Mouse (Mus musculus) urinary bladder, adult 2 months (tissue): ENCODE data around the gene Gpr156. TPM values are rescaled to one million over a fixed set of nuclear protein-coding genes. Genes with fewer than 3 reads are reported as not detected.

ENCODE experiments used
- DNase-seq: peaks from one replicate; pipeline ENCODE4 v3.0.0; 2022; ENCODE audit warnings: low spot score
- polyA plus RNA-seq: library from polyadenylated mRNA; depleted of rRNA; stranded (reverse); fragments of >200 nt; gene quantifications from 2 replicates; pipeline ENCODE4 v1.2.3, GENCODE M21; 2012

Gpr156 gene
- polyA plus RNA-seq, 1 experiment, result 0.19 TPM

DNA sequence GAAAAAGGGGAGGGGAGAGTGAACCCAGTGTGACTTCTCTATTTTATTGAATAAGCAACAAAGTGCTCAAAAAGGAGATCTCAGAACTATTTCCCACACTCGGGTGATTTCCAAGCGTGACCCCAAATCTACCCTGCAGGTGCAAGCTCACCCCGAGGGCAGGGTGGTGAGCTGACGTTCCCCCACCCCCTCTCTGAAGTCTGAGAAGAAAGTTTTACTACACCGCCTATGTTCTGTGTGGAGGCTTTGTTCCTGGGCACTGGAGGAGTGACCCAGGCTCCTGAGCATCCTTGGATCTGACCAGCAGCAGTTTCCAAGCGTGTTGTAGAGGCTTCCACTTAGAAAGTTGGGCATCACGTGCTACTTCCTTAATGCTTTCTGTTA lies 514 bp downstream of the Gpr156 start:
- no peak for DNase-seq

- DNase-seq, result no peak
These were observed 2.7 kb downstream of the Gpr156 start for GRCm38 (mm10) chr16:37919000-37919399.

DNA sequence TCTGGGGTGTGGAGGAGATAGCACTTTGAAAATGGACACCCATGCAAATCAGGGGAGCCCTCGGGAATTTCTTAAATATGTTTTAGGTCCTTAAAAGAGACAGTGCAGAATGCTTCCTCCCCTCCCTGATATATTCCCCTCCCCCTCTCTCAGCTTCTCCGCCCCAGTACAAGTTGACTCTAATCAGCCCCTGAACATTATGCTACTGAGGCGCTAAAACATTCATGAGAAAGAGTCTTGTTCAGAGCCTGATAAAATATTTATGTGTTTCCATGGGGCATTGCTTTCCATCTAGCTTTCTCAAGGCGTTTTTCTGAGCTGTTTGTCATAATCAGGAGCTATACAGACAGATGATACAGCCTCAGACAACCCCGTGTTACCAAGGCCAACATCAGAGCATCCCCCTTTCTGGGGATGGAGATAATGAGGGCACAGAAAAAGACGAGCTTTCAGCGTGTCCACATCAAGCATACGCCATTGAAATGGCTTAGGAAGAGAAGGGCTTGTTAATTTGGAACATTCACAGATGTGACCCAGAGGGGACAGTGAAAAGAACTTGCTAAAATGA lies 4.6 kb downstream of the Gpr156 start:
- no peak for DNase-seq

DNA sequence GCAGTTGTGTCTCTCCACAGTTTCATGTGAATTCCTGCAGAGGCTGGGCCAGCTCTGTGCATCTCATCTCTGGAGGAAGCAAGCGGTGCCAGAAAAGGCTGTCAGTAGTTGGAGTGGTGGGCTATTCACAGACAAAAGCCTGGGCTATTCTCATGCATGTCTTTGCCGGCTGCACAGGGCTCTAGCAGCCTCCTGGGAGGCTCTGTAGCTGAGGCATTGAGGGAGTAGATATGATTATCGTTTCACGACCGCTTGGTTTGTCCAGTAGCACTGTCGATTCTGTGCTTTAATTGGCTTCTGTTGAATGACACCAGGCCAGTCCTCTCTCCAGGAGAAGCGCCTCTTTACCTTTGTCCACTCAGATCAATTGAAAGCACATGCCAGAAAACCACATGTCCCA lies 9.8 kb downstream of the Gpr156 start:
- DNase-seq, result no peak

DNA sequence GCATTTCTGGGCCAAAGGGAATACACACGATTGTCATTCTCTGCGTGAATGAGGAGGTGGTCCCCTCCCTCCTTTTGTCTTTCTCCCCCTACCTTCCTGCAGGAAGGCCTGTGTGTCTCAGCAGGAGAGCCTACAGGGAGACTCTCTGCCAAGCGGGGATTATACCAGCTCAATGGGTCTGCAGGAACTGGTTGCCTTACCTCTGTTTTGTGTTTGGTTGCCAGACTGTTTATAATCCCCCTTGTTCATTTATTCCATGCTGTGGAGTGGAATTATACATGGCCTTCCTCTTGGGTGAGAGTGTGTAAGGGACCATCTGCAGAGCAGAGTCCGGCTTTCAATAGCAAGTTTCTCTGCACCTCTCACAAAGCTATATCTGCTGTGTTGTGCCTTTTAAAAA lies 10.8 kb downstream of the Gpr156 start:
- DNase-seq, result no peak

- no peak for DNase-seq
These were observed 12.7 kb downstream of the Gpr156 start for GRCm38 (mm10) chr16:37929006-37929405.

- no peak for DNase-seq
These were observed 13.3 kb downstream of the Gpr156 start for GRCm38 (mm10) chr16:37929626-37930025.

- no peak for DNase-seq
These were observed 18.6 kb downstream of the Gpr156 start for GRCm38 (mm10) chr16:37934932-37935331.

GRCm38 (mm10) chr16:37937276-37937675 lies 21.0 kb downstream of the Gpr156 start:
- no peak for DNase-seq

GRCm38 (mm10) chr16:37938125-37939081 lies 22.1 kb downstream of the Gpr156 start:
- DNase-seq, result no peak

GRCm38 (mm10) chr16:37939082-37939863 lies 23.0 kb downstream of the Gpr156 start:
- DNase-seq, result no peak

- peak; percentile 37 for DNase-seq
These were observed 24.0 kb downstream of the Gpr156 start for GRCm38 (mm10) chr16:37940291-37940690.

- DNase-seq, result no peak
These were observed 27.4 kb downstream of the Gpr156 start for GRCm38 (mm10) chr16:37943701-37944100.

DNA sequence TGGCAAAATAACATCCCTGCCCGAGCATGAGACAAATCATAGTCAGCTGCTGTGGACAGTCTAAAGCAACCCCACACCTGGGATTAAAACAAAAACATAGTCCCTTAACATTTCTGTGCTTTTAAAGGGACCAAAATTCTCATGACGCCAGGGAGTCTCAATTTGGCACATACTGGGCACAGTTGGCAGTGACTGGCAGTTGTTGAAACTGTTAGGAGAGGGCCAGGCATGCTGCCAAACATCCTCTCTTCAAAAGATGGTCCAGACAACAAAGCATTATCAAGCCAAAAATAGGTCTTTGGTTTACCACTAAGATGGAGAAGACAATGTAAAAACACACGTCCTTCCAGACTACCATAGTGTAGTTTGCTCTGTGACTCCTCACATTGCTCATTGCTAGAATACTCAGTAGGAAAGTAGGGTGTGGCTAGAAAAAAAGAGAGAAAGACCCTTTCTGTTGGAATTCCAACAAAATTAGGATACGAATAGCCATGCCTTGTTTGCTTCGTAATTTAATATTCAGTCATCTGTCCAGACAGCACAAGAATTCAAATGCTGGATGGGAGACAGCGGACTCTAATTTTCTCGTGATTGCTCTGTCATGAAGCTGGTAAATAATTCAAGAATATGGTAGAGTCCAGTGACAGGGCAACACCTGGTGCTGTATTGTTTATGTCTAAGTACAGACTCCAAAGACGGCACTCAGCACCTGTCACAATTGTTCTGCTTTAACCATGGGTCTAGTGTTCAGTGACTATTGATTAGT lies 28.9 kb downstream of the Gpr156 start:
- DNase-seq, result no peak

DNA sequence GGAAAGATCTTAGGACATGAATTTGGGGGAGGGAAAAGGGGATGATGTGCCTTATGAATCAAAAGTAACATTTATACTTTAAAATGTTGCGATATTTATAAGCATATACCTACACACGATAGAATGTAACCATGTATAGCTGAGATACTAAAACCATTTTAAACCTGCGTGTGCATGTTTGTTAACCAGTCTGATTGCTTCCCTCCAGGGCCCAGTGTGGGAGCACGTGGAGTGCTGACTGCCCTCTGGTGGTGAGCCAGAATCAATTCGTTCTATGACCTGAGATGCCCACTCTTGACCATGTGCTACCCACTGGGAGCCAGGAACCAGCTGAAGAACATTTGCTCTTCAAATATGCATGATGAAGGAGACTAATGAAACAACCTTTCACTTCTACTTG lies 30.9 kb downstream of the Gpr156 start:
- no peak for DNase-seq

DNA sequence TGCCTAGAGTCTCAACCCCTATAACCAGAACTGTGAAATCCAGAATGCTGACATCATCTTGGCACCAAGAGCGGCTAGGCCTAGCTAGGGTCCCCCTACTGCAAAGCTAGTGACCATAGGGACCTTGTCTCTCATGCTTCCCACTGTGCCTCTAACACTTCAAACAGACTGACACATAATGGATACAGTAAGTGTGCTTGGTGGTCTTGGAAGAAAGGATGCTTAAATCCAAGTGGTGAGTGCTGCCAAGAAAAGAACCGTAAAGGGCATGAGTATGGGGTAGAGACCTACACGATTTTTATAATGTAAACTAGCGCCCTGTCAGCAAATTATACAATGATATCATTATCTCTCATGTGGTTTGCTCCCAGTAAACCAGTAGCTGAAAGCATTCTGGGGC lies 32.1 kb downstream of the Gpr156 start:
- DNase-seq, result no peak

DNA sequence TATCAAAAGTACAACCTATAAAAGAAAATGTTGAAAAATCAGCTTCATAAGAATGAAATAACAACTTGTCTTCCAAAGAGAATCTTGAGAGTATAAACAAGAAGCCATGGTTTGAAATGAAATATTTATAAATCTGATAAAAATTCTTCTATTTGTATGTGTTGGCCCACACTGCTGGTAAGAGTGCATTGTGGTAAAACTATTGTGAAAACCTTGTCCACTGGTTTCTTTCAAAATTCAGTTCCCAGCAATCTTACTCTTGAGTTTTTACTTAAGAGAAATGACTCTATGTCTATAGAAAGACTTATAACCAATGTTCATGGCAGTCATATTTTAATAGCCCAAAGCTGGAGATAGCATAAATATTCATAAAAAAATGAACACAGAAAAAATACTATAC lies 34.9 kb downstream of the Gpr156 start:
- DNase-seq, result no peak

DNA sequence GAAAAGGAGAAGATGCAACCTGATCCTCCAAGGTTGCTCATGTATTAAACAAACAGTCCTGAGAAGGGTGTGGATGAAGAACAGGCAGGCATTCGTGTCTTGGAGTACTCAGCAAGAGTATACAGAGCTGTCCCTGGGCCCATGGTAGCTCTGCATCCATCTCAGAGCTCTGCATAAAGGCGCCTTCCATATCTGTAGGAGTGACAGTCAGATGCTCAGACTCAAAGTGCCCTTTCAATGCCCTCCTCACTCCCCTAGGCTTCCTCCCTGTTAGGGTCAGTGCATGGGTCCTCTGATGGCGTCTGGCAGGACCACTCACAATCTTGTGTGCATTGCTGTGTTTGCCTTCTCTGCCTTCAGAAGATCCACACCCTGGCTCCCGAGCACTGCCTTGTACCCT lies 36.9 kb downstream of the Gpr156 start:
- no peak for DNase-seq

GRCm38 (mm10) chr16:37953991-37954942 lies 38.0 kb downstream of the Gpr156 start:
- no peak for DNase-seq

DNA sequence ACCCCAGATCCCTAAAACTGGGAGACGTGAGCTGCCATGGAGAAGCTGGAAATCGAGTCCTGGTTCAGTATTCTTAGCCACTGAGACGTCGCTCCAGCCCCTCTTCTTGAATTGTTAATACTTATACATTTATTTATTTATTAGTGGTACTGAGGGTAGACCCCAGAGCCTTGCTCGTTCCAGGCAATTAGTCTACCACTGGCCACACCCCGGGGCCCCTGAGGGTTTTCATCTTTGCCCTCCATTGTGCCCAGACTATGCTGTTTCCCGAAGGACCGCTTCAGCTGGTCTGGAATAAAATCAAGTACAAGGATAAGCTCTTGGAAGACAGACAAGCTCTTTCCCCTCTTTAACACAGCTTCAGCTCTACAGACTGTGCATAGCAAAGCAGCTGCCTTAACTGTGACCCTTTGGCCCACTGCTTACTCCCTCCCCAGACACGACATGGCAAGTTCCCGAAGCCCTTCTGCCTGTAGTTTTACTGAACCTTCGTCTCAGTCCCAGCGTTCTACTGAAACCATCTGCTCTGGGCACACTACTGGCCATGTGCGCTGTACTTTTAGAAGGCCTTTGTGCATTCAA lies 39.1 kb downstream of the Gpr156 start:
- DNase-seq, result no peak
